Mouse (Mus musculus) olfactory bulb, adult 2 months (tissue): Measurements from ENCODE around the gene D6Ertd527e. TPM values are rescaled to one million over a fixed set of nuclear protein-coding genes. Genes with fewer than 3 reads are reported as not detected.

Source experiments
- H3K27ac ChIP-seq: fragments of 200-500 bp; 2 replicates; pipeline ENCODE4 v1.5.1; 2012; ENCODE audit warnings: low read depth, low read length; ENCODE audit not compliant: insufficient read depth
- H3K4me1 ChIP-seq: fragments of 200-500 bp; 2 replicates; pipeline ENCODE4 v1.6.1; 2012; ENCODE audit warnings: low read length; ENCODE audit not compliant: control insufficient read depth, insufficient read depth
- H3K4me3 ChIP-seq: fragments of 200-500 bp; 2 replicates; pipeline ENCODE4 v1.5.1; 2012; ENCODE audit warnings: mild to moderate bottlenecking, low read depth, low read length, moderate library complexity; ENCODE audit not compliant: insufficient read depth
- CTCF ChIP-seq: fragments of 200-500 bp; IDR thresholded peaks from 2 replicates; pipeline ENCODE4 v1.5.1; 2012; ENCODE audit warnings: low read depth, mild to moderate bottlenecking, low read length, moderate library complexity; ENCODE audit not compliant: insufficient read depth
- POLR2A ChIP-seq: fragments of 200-500 bp; IDR thresholded peaks from 2 replicates; pipeline ENCODE4 v1.6.1; 2012; ENCODE audit warnings: mild to moderate bottlenecking, low read depth, low read length, moderate library complexity; ENCODE audit not compliant: insufficient read depth
- WGBS: fragments of 180-500 bp; shearing (Covaris S2); methylation state at CpG from one replicate; pipeline ENCODE4 v1.1.7; 2018; 5-methylcytosine and 5-hydroxymethylcytosine counted together
- polyA plus RNA-seq: library from polyadenylated mRNA; stranded (reverse); fragments of >200 nt; gene quantifications from 2 replicates; pipeline ENCODE4 v1.2.4, GENCODE M21; 2012; ENCODE audit warnings: low replicate concordance; ENCODE audit not compliant: missing spikeins, insufficient read depth, insufficient read length

D6Ertd527e gene
- polyA plus RNA-seq, 1 experiment: not detected

GRCm38 (mm10) chr6:87120661-87121060 lies 16.1 kb downstream of the D6Ertd527e start:
- WGBS: 92% methylated on average over 6 of the region's 6 CpGs

GRCm38 (mm10) chr6:87121961-87122360 lies 17.4 kb downstream of the D6Ertd527e start:
- H3K4me1 ChIP-seq: no peaks in the 10 kb centered on the region
- no peak overlapping the region for H3K4me3 ChIP-seq
- WGBS: 92% methylated on average over 7 of the region's 7 CpGs
- TF ChIP-seq POLR2A (no peak), CTCF (no peak)
- no peak overlapping the region for H3K27ac ChIP-seq

More at GRCm38 (mm10) chr6:87120661-87121060, 16.1 kb downstream of the D6Ertd527e start:
- Histone ChIP-seq H3K27ac (no peak overlapping the region), H3K4me1 (no peaks in the 10 kb centered on the region), H3K4me3 (no peak overlapping the region)
- no peak for TF ChIP-seq CTCF
- TF ChIP-seq POLR2A: no peak

- no peaks in the 10 kb centered on the region for H3K4me1 ChIP-seq
- no peak for TF ChIP-seq CTCF
- TF ChIP-seq POLR2A: no peak
- 94% methylated on average over 6 of the region's 6 CpGs for WGBS
- no peak overlapping the region for H3K4me3 ChIP-seq
- no peak overlapping the region for H3K27ac ChIP-seq
Observed at GRCm38 (mm10) chr6:87123406-87123805, 18.9 kb downstream of the D6Ertd527e start.

GRCm38 (mm10) chr6:87123973-87124372 lies 19.4 kb downstream of the D6Ertd527e start:
- Histone ChIP-seq H3K4me1 (no peaks in the 10 kb centered on the region), H3K27ac (no peak overlapping the region), H3K4me3 (no peak overlapping the region)
- TF ChIP-seq CTCF (no peak), POLR2A (no peak)
- WGBS: 91% methylated on average over 4 of the region's 4 CpGs

- no peaks in the 10 kb centered on the region for H3K4me1 ChIP-seq
- H3K4me3 ChIP-seq: no peak overlapping the region
- H3K27ac ChIP-seq: no peak overlapping the region
- TF ChIP-seq CTCF: no peak
- no peak for TF ChIP-seq POLR2A
- 59% methylated on average over 8 of the region's 8 CpGs for WGBS
Observed at GRCm38 (mm10) chr6:87127049-87127753, 22.7 kb downstream of the D6Ertd527e start.

GRCm38 (mm10) chr6:87129861-87130260 lies 25.3 kb downstream of the D6Ertd527e start:
- TF ChIP-seq CTCF (no peak), POLR2A (no peak)
- H3K4me3 ChIP-seq: no peak overlapping the region

GRCm38 (mm10) chr6:87130628-87131027 lies 26.1 kb downstream of the D6Ertd527e start:
- no peak overlapping the region for H3K4me3 ChIP-seq
- no peak overlapping the region for H3K27ac ChIP-seq
- no peaks in the 10 kb centered on the region for H3K4me1 ChIP-seq
- TF ChIP-seq POLR2A (no peak), CTCF (no peak)
- WGBS: 98% methylated on average over 7 of the region's 7 CpGs

More at GRCm38 (mm10) chr6:87129861-87130260, 25.3 kb downstream of the D6Ertd527e start:
- no peaks in the 10 kb centered on the region for H3K4me1 ChIP-seq
- 88% methylated on average over 8 of the region's 8 CpGs for WGBS
- no peak overlapping the region for H3K27ac ChIP-seq

GRCm38 (mm10) chr6:87131078-87131477 lies 26.5 kb downstream of the D6Ertd527e start:
- Histone ChIP-seq H3K4me3 (no peak overlapping the region), H3K4me1 (no peaks in the 10 kb centered on the region), H3K27ac (no peak overlapping the region)
- TF ChIP-seq POLR2A (no peak), CTCF (no peak)
- 76% methylated on average over 1 of the region's 1 CpGs for WGBS

- H3K4me1 ChIP-seq: no peaks in the 10 kb centered on the region
- H3K27ac ChIP-seq: no peak overlapping the region
- 92% methylated on average over 3 of the region's 3 CpGs for WGBS
- H3K4me3 ChIP-seq: no peak overlapping the region
- no peak for TF ChIP-seq POLR2A
- TF ChIP-seq CTCF: no peak
Observed at GRCm38 (mm10) chr6:87133520-87133919, 29.0 kb downstream of the D6Ertd527e start.

GRCm38 (mm10) chr6:87133966-87134546 lies 29.5 kb downstream of the D6Ertd527e start:
- TF ChIP-seq CTCF (no peak), POLR2A (no peak)
- Histone ChIP-seq H3K4me1 (no peaks in the 10 kb centered on the region), H3K27ac (no peak overlapping the region), H3K4me3 (no peak overlapping the region)
- 70% methylated on average over 12 of the region's 12 CpGs for WGBS
